Mouse (Mus musculus) kidney, embryonic 15.5 days (tissue): ENCODE results near the gene Olfr285. TPM values are rescaled to one million over a fixed set of nuclear protein-coding genes. Genes with fewer than 3 reads are reported as not detected.

ENCODE experiments used
- ATAC-seq: fragments of 200-750 bp; cut with Nextera tagmentation; replicated peaks from 2 replicates; pipeline ENCODE4 v1.8.0; 2017; ENCODE audit warnings: moderate TSS enrichment; ENCODE audit not compliant: low FRiP score
- H3K27ac ChIP-seq: fragments of 300-500 bp; sonication (generic); 2 replicates; pipeline ENCODE4 v1.5.1; 2015; ENCODE audit warnings: mild to moderate bottlenecking, inconsistent platforms
- H3K27me3 ChIP-seq: fragments of 300-500 bp; sonication (generic); 2 replicates; pipeline ENCODE4 v1.6.1; 2015; ENCODE audit warnings: inconsistent platforms
- H3K36me3 ChIP-seq: fragments of 300-500 bp; sonication (generic); 2 replicates; pipeline ENCODE4 v1.6.1; 2015; ENCODE audit warnings: inconsistent platforms
- H3K4me1 ChIP-seq: fragments of 300-500 bp; sonication (generic); 2 replicates; pipeline ENCODE4 v1.6.1; 2015; ENCODE audit warnings: inconsistent platforms
- H3K4me2 ChIP-seq: fragments of 300-500 bp; sonication (generic); 2 replicates; pipeline ENCODE4 v1.6.1; 2015; ENCODE audit warnings: moderate library complexity, mild to moderate bottlenecking, inconsistent platforms
- H3K4me3 ChIP-seq: fragments of 300-500 bp; sonication (generic); replicated peaks from 2 replicates; pipeline ENCODE4 v1.5.1; 2015; ENCODE audit warnings: mild to moderate bottlenecking, inconsistent platforms
- H3K9ac ChIP-seq: fragments of 300-500 bp; sonication (generic); 2 replicates; pipeline ENCODE4 v1.6.1; 2015; ENCODE audit warnings: mild to moderate bottlenecking, inconsistent platforms
- H3K9me3 ChIP-seq: fragments of 300-500 bp; sonication (generic); replicated peaks from 2 replicates; pipeline ENCODE4 v1.6.1; 2016; ENCODE audit warnings: inconsistent platforms
- WGBS: fragments of 180-500 bp; shearing (Covaris S2); methylation state at CpG from one replicate; pipeline ENCODE4 v1.1.7; 2015; ENCODE audit warnings: mixed read lengths; 5-methylcytosine and 5-hydroxymethylcytosine counted together
- polyA plus RNA-seq: library from polyadenylated mRNA; unstranded; fragments of >200 nt; fragmentation: Nextera tagmentation; extraction: Ambion mirVana; gene quantifications from 2 replicates; pipeline ENCODE4 v1.2.1, GENCODE M21; 2015

The Olfr285 gene
- not detected in 2 replicates for polyA plus RNA-seq

DNA sequence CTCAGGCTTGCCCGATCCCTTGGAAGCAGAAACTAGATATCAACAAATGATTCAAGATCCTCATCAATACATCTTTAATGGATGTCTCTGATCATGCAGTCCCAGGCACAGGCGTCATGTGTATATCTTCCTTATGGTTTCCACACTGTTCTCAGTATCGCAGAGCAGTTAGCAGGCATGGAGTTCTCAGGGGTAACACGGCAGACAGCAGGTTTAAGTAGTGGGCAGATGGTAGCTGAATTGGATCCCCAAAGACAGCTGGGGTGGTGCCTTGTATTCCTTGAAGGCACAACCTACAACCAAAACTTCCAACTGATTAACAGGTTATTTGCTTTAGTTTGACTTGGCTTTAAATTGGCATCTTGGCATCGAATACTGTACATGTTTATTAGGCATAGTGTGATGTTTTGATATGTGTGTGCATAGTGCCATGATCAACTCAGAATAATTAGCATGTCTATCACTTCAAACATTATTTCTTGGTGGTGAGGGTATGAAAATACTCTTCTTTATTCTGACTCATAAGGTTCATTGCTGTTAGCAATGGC lies at the start of gene Olfr285:
Gene Olfr285, minus strand, starts transcription at position 177 of the 548 bp plus-strand sequence.
- Histone ChIP-seq H3K9ac (no peak within 1 kb of the TSS), H3K27me3 (no peaks in the 10 kb centered on the region), H3K27ac (no peak within 1 kb of the TSS), H3K4me2 (no peak within 1 kb of the TSS), H3K4me1 (no peaks in the 10 kb centered on the region), H3K9me3 (no peaks in the 10 kb centered on the region), H3K4me3 (no peak within 1 kb of the TSS), H3K36me3 (no peaks in the 10 kb centered on the region)
- 90% methylated on average over 5 of the region's 5 CpGs for WGBS
- ATAC-seq = no peak

DNA sequence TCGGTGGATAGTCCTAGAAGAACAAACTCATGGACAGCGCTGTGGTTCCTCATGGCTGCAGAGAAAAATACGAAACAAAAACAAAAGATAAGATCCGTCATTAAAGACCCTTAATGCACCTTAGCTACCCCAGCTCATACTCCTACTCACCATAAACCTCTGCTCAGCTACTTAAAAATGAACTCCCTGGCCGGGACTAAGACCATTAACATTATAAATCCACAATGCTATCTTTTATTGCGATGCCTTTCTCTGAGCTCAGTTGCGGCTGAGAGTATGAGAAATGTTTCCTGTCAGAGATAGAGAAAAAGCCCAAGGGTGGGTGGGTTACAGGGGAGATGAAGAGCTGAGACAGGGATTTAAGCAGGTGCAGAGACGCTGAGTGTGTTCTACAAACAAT lies 23.7 kb upstream of the Olfr285 start, which contains the start of gene Olfr284:
Gene Olfr284, minus strand, starts transcription at position 101 of the 400 bp plus-strand sequence.
- no peak within 1 kb of the TSS for H3K27ac ChIP-seq
- ATAC-seq = no peak
- WGBS = 50% methylated on average over 8 of the region's 8 CpGs
- no peaks in the 10 kb centered on the region for H3K9me3 ChIP-seq
- H3K27me3 ChIP-seq = no peaks in the 10 kb centered on the region
- H3K9ac ChIP-seq = no peak within 1 kb of the TSS
- no peak within 1 kb of the TSS for H3K4me3 ChIP-seq
- no peaks in the 10 kb centered on the region for H3K4me1 ChIP-seq
- no peak within 1 kb of the TSS for H3K4me2 ChIP-seq
- no peaks in the 10 kb centered on the region for H3K36me3 ChIP-seq

DNA sequence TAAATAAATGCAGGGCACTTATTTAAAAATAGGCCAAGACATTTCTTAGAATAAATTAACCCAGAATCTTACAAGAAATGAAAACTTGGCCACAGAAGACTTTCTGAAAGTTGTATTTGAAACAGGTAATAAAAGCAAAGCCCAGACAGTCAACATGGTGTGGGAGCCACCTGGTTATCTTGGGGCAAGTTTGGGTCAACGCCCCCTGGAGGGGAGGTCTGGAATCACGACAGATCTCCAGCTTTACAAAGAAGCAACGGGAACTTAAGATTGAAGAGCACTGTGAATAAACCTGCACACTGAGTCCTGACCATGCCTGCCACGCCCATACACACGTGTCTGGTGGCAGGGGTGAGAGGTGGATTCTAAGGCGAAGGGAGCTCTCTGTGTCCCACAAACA lies 1.4 kb downstream of the Olfr285 start:
- ATAC-seq = no peak
- no peak overlapping the region for H3K4me2 ChIP-seq
- no peak overlapping the region for H3K4me3 ChIP-seq
- WGBS = 56% methylated on average over 6 of the region's 6 CpGs
- no peaks in the 10 kb centered on the region for H3K9me3 ChIP-seq
- no peak overlapping the region for H3K27ac ChIP-seq
- H3K4me1 ChIP-seq = no peaks in the 10 kb centered on the region
- no peaks in the 10 kb centered on the region for H3K36me3 ChIP-seq
- no peaks in the 10 kb centered on the region for H3K27me3 ChIP-seq
- no peak overlapping the region for H3K9ac ChIP-seq

- H3K27ac ChIP-seq = no peak within 1 kb of the TSS
- peak within 1 kb of the TSS; percentile 61 for H3K4me3 ChIP-seq
- no peaks in the 10 kb centered on the region for H3K9me3 ChIP-seq
- no peaks in the 10 kb centered on the region for H3K36me3 ChIP-seq
- H3K4me2 ChIP-seq = peak within 1 kb of the TSS; percentile 95
- H3K9ac ChIP-seq = peak within 1 kb of the TSS; percentile 57
- H3K4me1 ChIP-seq = peaks cover 7% of the 10 kb centered on the region; the same call in 1 of the 2 replicates
- peak; percentile 73 for ATAC-seq
- 1% methylated on average over 59 of the region's 60 CpGs for WGBS
- peaks cover 6% of the 10 kb centered on the region; the same call in 1 of the 2 replicates for H3K27me3 ChIP-seq
Measured at GRCm38 (mm10) chr15:98295628-98296551, 21.3 kb downstream of the Olfr285 start, which contains the start of gene Zfp641. TSS of gene Zfp641 (minus strand) at chr15:98296161.

GRCm38 (mm10) chr15:98293651-98294050 lies 23.5 kb downstream of the Olfr285 start:
- no peak overlapping the region for H3K4me3 ChIP-seq
- H3K9me3 ChIP-seq = no peaks in the 10 kb centered on the region
- no peak for ATAC-seq
- H3K27me3 ChIP-seq = peaks cover 6% of the 10 kb centered on the region; the same call in 1 of the 2 replicates
- no peak overlapping the region for H3K27ac ChIP-seq
- 90% methylated on average over 8 of the region's 8 CpGs for WGBS
- no peak overlapping the region for H3K4me2 ChIP-seq
- H3K36me3 ChIP-seq = no peaks in the 10 kb centered on the region
- no peak overlapping the region for H3K9ac ChIP-seq
- H3K4me1 ChIP-seq = peaks cover 7% of the 10 kb centered on the region; the same call in 1 of the 2 replicates

GRCm38 (mm10) chr15:98288566-98288965 lies 28.6 kb downstream of the Olfr285 start:
- Histone ChIP-seq H3K36me3 (no peaks in the 10 kb centered on the region), H3K4me3 (no peak overlapping the region), H3K4me2 (no peak overlapping the region), H3K27me3 (0 out of 2 replicates have a peak, but pooled peaks cover 2% of the 10 kb centered on the region), H3K4me1 (0 out of 2 replicates have a peak, but pooled peaks cover 7% of the 10 kb centered on the region), H3K9me3 (no peaks in the 10 kb centered on the region), H3K9ac (no peak overlapping the region), H3K27ac (no peak overlapping the region)
- ATAC-seq = no peak
- 75% methylated on average over 12 of the region's 12 CpGs for WGBS

GRCm38 (mm10) chr15:98286418-98286817 lies 30.7 kb downstream of the Olfr285 start:
- no peaks in the 10 kb centered on the region for H3K9me3 ChIP-seq
- H3K4me3 ChIP-seq = no peak overlapping the region
- H3K4me1 ChIP-seq = 0 out of 2 replicates have a peak, but pooled peaks cover 7% of the 10 kb centered on the region
- ATAC-seq = no peak
- no peak overlapping the region for H3K4me2 ChIP-seq
- H3K36me3 ChIP-seq = no peaks in the 10 kb centered on the region
- WGBS = 62% methylated on average over 7 of the region's 7 CpGs
- peak overlapping the region; percentile 37; the same call in 1 of the 2 replicates for H3K27ac ChIP-seq
- no peaks in the 10 kb centered on the region for H3K27me3 ChIP-seq
- H3K9ac ChIP-seq = no peak overlapping the region

Other genes with a start within 250 kb of the Olfr285 start
- gene Pfkm, start 224.8 kb downstream of the Olfr285 start, polyA plus RNA-seq = 38.7 and 44.6 TPM in 2 replicates
- gene Senp1, start 223.6 kb downstream of the Olfr285 start, polyA plus RNA-seq = 34.0 and 34.3 TPM in 2 replicates
- 46.2 and 47.4 TPM in 2 replicates for gene Asb8, start 151.7 kb downstream of the Olfr285 start, polyA plus RNA-seq
- 0.99 and 1.6 TPM in 2 replicates for gene Ccdc184, start 150.2 kb downstream of the Olfr285 start, polyA plus RNA-seq
- gene Olfr288, start 121.8 kb downstream of the Olfr285 start, polyA plus RNA-seq = not detected in 2 replicates
- gene Gm44579, start 96.4 kb downstream of the Olfr285 start, polyA plus RNA-seq = not detected in 2 replicates
- gene Olfr287, start 96.3 kb downstream of the Olfr285 start, polyA plus RNA-seq = not detected in 2 replicates
- gene Olfr286, start 82.9 kb downstream of the Olfr285 start, polyA plus RNA-seq = not detected in 2 replicates
- gene H1fnt, start 60.1 kb downstream of the Olfr285 start, polyA plus RNA-seq = not detected in 2 replicates
- 1.6 and 1.7 TPM in 2 replicates for gene Zfp641, start 21.2 kb downstream of the Olfr285 start, polyA plus RNA-seq
- not detected in 2 replicates for gene Olfr284, start 23.6 kb upstream of the Olfr285 start, polyA plus RNA-seq
- not detected in 2 replicates for gene Olfr283, start 63.6 kb upstream of the Olfr285 start, polyA plus RNA-seq
- not detected in 2 replicates for gene Olfr282, start 113.9 kb upstream of the Olfr285 start, polyA plus RNA-seq
- gene Olfr281, start 135.2 kb upstream of the Olfr285 start, polyA plus RNA-seq = not detected in 2 replicates
- gene OR5BS1P, start 152.5 kb upstream of the Olfr285 start, polyA plus RNA-seq = not detected in 2 replicates
- 0.22 TPM in 1 of 2 replicates, not detected in the other for gene Lalba, start 165.4 kb upstream of the Olfr285 start, polyA plus RNA-seq
- gene Olfr279, start 175.0 kb upstream of the Olfr285 start, polyA plus RNA-seq = not detected in 2 replicates
- 115 and 121 TPM in 2 replicates for gene Kansl2, start 216.9 kb upstream of the Olfr285 start, polyA plus RNA-seq